Mouse (Mus musculus) brain, embryonic 14.5 days (tissue): ENCODE results near the gene Syt8. TPM values are rescaled to one million over a fixed set of nuclear protein-coding genes. Genes with fewer than 3 reads are reported as not detected.

Experiments
- DNase-seq: peaks from one replicate; pipeline ENCODE4 v3.0.0-alpha.2; 2011; ENCODE audit warnings: low read depth
- CTCF ChIP-seq: fragments of 200-500 bp; IDR thresholded peaks from 2 replicates; pipeline ENCODE4 v1.5.1; 2012; ENCODE audit warnings: inconsistent platforms, mild to moderate bottlenecking, moderate library complexity, borderline replicate concordance; ENCODE audit not compliant: insufficient read depth, insufficient read length; ENCODE audit errors: extremely low read depth
- POLR2A ChIP-seq: fragments of 200-500 bp; IDR thresholded peaks from 2 replicates; pipeline ENCODE4 v1.6.1; 2012; ENCODE audit warnings: mild to moderate bottlenecking, inconsistent platforms, borderline replicate concordance; ENCODE audit not compliant: poor library complexity, insufficient read depth, insufficient read length, severe bottlenecking; ENCODE audit errors: extremely low read depth
- polyA plus RNA-seq: library from polyadenylated mRNA; depleted of rRNA; stranded (reverse); fragments of >200 nt; gene quantifications from 2 replicates; pipeline ENCODE4 v1.2.3, GENCODE M21; 2012; rRNA removed

Syt8 gene
- 0.23 and 0.44 TPM in 2 replicates for polyA plus RNA-seq

DNA sequence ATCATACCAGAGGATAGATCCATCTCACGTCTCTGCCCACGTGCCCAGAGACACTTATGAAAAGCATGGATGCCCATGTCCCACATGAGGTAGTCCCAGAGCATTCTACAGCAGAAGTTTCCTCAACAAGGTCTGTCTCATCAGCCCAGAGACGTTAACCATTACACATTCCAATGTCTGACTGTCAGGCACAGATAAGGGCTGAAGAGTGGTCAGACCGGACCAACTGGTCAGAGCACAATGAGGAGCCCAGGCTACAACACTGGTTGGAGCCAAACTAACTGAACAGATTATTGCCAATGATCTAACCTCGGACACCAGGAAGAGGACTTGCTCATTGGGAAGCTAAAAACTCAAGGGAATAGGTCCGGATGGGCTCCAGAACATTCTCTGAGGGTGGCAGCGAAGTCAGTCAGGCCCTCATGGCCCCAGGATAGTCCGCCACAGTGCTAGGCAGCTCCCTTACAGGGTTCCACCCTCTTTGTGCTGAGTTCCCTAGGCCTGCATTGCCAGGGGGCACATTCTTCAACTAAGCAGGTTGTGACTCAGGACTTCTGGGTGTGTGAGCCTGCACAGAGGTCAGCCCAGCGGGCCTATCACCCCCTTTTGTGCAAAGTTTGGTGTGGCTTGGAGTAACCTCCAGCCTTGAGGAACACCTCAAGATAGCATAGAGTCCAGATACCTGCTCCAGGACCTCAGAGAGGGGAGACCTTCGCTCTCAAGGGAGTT, at the start of gene Syt8:
Syt8 (plus strand) TSS at position 714 of the 729 bp plus-strand sequence.
- TF ChIP-seq CTCF = no peak
- no peak for DNase-seq

DNA sequence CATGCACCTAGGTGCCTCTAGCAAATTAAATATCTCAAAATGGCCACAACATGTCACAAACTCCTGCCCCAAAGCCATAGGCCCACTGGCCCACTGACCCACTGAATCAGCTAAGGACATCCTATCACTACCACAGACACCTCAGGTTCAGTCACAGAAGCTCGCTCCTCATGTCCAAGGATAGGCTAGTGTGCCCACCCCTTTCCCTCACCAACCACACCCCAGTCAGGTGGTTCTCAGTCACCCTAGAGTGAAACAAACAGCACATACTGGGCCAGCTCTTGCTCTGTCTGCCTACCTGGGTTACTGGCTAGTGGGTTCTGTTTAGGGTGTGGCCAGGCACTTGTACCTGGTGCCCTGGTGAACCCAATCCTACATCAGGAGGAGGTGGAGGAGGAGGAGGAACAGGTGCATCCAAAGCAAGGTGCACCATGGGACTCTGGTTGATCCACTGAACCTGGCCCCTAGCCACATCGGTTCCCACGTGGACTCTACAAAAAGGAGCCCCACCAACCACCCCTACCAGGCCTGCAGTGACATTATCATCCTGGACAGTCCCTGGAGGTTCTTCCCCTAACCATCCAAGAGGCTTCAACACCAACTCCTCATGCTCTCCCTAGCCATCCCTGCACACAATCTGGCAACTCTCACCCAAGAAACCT, 48.8 kb upstream of the Syt8 start:
- TF ChIP-seq POLR2A (no peak), CTCF (no peak)
- DNase-seq = no peak

DNA sequence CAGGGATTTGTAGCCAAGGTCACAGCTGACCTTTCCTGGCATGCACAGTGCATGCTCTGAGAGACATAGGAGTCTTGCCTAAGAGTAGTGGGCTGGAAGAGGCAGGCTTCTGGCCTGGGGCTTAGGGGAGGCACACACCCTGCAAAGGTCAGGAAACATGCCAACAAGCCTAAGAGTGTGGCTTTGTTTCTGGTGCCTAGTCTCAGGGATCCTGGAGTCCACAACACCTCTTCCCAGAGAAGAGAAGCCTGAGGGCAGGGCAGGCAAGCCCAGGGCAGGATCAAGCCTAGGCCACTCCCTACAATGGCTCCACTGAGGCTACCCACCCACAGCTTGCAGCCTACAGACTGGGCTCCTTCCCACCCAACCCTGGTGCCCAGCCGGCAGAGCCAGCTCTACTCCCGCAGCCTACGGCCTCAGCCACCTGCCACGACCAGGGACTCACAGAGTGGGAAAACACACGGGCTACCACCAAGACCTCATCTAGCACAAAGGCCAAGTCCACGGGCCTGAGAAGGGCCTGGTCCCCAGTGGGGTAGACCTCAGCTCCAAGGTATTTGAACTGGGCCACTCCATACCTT, 47.9 kb upstream of the Syt8 start:
- TF ChIP-seq CTCF (no peak), POLR2A (no peak)

DNA sequence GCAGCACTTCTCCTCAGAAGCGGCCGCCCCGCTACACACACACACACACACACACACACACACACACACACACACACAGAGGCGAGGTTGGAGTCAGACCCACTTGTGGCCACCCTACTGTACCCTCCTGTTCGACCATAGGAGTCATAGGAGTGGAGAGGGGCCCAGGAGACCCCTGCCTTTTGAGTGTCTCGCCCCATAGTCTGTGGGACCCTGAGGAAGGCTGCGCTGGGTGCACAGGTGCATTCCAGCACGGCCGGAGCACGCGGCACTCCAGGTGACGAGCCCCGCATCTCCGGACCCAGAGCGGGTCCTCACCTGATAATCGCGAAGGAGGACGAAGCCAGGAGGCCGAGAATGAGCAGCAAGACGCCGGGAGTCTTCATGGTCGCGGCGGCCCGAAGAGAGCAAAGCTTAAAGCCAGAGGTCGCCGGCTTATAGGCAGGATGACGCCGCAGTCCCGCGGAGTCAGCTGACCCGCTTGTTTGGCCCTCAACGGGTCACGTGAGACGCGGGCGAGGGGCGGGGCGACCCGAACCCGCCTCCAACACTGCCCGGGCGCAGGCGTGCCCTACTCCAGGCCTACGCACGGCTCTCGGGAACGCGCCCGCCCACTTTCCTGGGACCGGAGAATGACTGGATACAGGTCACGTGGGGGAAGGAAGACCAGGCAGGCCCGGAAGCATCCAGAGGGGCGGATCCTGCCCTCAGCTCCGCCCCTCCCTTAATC, 47.1 kb upstream of the Syt8 start, which contains the start of gene Ctsd:
Ctsd (minus strand) TSS at position 620 of the 730 bp plus-strand sequence.
- TF ChIP-seq CTCF (no peak), POLR2A (peak; percentile 45; the same call in 1 of the 2 replicates)
- DNase-seq = peak; percentile 99

More for the DNA sequence above, 47.9 kb upstream of the Syt8 start:
- no peak for DNase-seq

DNA sequence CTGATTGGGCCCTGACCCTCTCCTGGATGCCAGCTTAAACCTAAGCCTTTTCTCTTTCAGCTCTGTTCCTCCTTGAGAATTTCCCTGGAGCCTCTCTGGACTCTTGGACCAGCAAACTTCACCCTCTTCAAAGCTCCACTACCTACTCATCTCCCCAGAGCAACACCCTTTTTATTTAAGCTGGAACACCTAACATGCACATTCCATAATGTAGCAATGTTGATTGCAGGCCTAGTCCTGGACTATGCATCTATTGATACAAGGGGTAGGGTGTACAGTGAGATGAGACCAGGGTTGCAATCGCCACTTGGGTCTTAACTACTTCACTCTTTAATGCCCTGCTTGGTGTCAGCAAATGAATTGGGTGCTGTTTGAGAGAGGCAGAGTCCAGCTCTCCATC, 46.5 kb upstream of the Syt8 start:
- no peak for TF ChIP-seq CTCF
- TF ChIP-seq POLR2A = no peak
- no peak for DNase-seq

DNA sequence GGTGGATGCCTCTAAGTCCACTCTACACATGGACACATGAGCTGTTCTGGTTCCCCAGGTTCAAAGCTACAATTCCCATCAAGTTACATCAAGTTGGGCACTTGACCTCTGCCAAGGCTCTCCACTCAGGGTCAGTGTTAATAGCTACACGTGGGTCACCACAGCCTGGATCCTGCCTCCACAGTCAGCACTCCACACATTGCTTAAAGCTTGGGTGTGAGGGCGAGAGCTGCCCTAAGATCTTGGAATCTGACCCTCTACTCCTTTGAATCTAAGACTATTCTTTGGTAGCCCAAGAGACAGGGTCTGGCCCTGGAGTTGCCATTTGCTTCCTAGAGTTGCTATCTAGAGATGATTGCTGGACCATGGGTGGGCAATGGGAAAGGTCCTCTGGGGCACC, 45.9 kb upstream of the Syt8 start:
- no peak for TF ChIP-seq POLR2A
- no peak for TF ChIP-seq CTCF
- no peak for DNase-seq

DNA sequence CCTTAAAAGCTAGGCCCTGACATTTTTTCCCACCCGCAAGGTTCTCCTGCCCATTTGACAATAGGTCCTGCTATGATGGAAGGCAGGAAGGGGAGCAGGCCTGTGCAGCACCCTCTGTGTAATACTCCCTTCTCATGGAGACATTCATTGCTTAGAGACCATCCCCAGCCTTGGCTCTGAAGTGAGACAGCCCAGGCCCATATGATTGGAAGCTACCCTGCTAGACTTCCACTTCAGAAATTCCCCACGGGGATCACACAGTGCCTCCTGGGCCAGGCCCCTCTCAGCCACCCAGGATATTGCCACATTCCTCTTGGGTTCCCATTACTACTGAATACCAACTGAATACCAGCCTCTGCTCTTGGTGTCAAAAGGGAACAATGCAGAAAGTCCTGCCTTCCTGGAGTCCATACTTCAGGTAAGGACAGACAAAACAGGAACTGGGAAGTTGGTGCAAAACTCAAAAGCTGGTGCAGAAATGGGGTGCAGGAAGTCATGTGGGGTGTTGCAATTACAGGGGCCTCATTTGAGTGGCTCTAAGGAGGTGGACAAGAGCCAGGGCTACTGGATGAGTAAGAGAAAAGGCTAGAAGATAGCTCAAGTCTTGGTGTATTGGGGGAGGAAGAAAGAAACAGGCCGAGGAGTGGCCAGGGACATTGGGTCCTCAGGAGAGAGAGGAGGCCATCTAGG, 44.5 kb upstream of the Syt8 start:
- TF ChIP-seq CTCF (no peak), POLR2A (no peak)
- DNase-seq = no peak

DNA sequence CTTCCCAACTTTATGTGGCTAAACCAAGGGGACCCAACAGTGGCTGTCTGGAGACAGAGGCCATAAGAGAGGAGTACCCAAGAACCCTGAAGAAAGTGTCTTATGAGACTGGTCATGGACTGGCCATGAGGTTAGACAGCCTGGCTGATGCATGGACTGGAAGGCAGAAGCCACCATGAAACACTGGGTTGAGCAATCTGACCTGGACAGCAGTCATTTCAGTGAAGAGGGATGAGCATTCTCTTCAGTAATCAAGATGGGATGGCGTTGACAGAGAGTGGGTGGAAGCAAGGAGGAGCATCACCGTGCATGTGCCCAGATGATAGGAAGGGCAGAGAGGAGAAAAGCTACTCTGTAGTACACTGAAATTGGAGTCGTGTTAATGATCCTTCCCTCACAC, 43.5 kb upstream of the Syt8 start:
- TF ChIP-seq POLR2A = no peak
- DNase-seq = no peak

DNA sequence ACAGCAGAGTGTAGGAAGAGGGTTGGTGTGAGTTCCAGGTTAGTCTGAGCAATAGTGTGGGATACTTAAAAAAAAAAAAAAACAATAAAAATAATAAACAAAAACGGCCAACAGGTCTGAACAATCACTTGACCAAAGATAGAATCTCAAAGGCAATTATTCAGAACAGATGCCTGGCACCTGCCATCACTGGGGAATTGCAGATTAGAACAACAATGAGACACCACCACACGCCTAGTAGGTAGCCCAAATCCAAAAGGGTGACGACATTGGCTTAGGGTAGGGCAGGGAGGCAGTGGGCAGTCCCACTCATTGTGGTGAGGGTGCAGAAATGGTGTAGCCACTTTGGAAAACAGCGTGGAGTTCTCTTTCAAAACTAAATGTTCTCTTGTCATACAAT, 43.0 kb upstream of the Syt8 start:
- TF ChIP-seq CTCF (no peak), POLR2A (no peak)
- no peak for DNase-seq

DNA sequence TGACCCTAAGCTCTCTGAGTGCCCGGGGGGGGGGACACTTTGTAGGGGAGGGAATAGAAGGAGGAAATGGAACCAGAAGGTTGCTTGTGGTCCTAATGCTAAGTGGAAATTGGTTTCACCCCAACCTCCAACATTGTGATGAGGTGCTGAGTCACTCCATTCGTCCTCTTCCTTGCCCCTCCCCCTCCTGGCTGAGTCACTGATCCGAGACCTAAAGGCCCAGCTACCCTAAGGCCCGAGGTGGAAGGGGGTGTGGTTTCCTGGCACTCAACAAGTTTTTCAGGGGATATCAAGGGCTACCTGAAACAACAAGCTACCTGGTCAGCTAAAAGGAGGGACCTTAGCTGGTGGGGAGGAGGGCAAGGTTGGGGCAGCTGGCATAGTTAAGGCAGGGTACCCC, 41.5 kb upstream of the Syt8 start:
- no peak for TF ChIP-seq POLR2A
- TF ChIP-seq CTCF = no peak
- no peak for DNase-seq
